Mouse (Mus musculus) heart, embryonic 10.5 days (tissue): ENCODE measurements at regions not wholly inside any gene's neighbourhood (a gene's known extent, or its start where the extent isn't known, plus 50 kb on each side); places are given as distances from the start of the nearest gene placed in this dataset.

Experiments
- DNase-seq: peaks from one replicate; pipeline ENCODE4 v3.0.0-alpha.2; 2017; ENCODE audit warnings: low spot score
- H3K27ac ChIP-seq: fragments of 300-500 bp; sonication (generic); 2 replicates; pipeline ENCODE4 v1.5.1; 2016; ENCODE audit warnings: mild to moderate bottlenecking
- H3K27me3 ChIP-seq: fragments of 300-500 bp; sonication (generic); 2 replicates; pipeline ENCODE4 v1.6.1; 2016; ENCODE audit warnings: mild to moderate bottlenecking; ENCODE audit not compliant: poor library complexity, insufficient read depth, severe bottlenecking
- H3K36me3 ChIP-seq: fragments of 300-500 bp; sonication (generic); 2 replicates; pipeline ENCODE4 v1.6.1; 2016; ENCODE audit warnings: mild to moderate bottlenecking, moderate library complexity
- H3K4me1 ChIP-seq: fragments of 300-500 bp; sonication (generic); 2 replicates; pipeline ENCODE4 v1.6.1; 2016; ENCODE audit warnings: mild to moderate bottlenecking
- H3K4me3 ChIP-seq: fragments of 300-500 bp; sonication (generic); 2 replicates; pipeline ENCODE4 v1.5.1; 2016; ENCODE audit warnings: mild to moderate bottlenecking, moderate library complexity
- H3K9me3 ChIP-seq: fragments of 300-500 bp; sonication (generic); 2 replicates; pipeline ENCODE4 v1.6.1; 2016; ENCODE audit warnings: mild to moderate bottlenecking, moderate library complexity
- WGBS: fragments of 180-500 bp; shearing (Covaris S2); methylation state at CpG from one replicate; pipeline ENCODE4 v1.1.7; 2016; 5-methylcytosine and 5-hydroxymethylcytosine counted together

- no peak overlapping the region for H3K27ac ChIP-seq
- H3K36me3 ChIP-seq, result no peaks in the 10 kb centered on the region
- no peaks in the 10 kb centered on the region for H3K4me1 ChIP-seq
- DNase-seq, result no peak
- no peak overlapping the region for H3K4me3 ChIP-seq
- no peaks in the 10 kb centered on the region for H3K9me3 ChIP-seq
- no peaks in the 10 kb centered on the region for H3K27me3 ChIP-seq
- 92% methylated on average over 6 of the region's 6 CpGs for WGBS
Measured at GRCm38 (mm10) chr10:125612773-125613172, 223.5 kb upstream of the Slc16a7 start.

- H3K9me3 ChIP-seq, result no peaks in the 10 kb centered on the region
- no peak overlapping the region for H3K27ac ChIP-seq
- WGBS, result 53% methylated on average over 6 of the region's 6 CpGs
- no peaks in the 10 kb centered on the region for H3K27me3 ChIP-seq
- no peaks in the 10 kb centered on the region for H3K36me3 ChIP-seq
- H3K4me3 ChIP-seq, result no peak overlapping the region
- DNase-seq, result no peak
- no peaks in the 10 kb centered on the region for H3K4me1 ChIP-seq
Measured at GRCm38 (mm10) chr10:125621376-125621775, 232.1 kb upstream of the Slc16a7 start.

DNA sequence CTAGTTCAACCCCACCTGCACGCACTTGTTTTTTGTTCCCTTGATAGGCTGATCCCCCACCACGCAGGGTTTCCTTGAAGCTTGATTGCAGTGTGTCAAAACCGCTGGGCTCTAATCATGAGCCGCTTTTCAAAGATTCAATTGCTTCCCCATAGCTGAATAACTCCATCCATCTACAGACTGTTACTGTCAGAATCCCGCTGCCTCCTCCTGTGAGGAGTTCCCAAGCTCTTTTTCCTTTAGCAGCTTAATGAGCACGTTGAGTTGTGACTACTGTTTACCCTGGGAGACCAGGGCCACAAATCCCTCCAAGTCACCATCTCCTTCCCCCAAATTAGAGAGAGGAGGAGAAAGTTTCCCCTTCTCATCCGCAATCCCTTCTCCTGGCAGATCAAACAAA lies 234.6 kb upstream of the Slc16a7 start:
- Histone ChIP-seq H3K36me3 (no peaks in the 10 kb centered on the region), H3K9me3 (no peaks in the 10 kb centered on the region), H3K27me3 (no peaks in the 10 kb centered on the region), H3K4me1 (no peaks in the 10 kb centered on the region), H3K4me3 (no peak overlapping the region), H3K27ac (no peak overlapping the region)
- no peak for DNase-seq
- 40% methylated on average over 7 of the region's 7 CpGs for WGBS

DNA sequence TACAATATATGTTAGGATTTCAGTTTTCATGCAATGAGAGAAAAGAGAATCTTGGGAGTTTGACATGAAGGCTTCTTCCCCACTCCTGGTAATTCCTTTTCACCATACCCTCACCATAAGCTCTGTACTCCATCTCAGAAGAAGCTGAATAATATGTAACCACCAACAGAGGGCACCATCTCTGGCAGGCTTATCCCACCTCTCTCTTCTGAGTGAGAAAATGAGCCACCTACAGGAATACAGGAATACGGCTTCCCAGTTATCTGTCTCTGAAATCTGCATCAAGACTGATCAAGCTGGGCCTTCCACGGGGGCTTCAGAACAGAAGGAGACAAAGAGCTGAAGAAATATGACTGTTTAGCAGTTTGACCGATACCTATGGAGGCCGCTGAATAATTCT lies 278.6 kb upstream of the Slc16a7 start:
- no peak overlapping the region for H3K4me3 ChIP-seq
- H3K9me3 ChIP-seq, result no peaks in the 10 kb centered on the region; the same call in 1 of the 2 replicates
- no peak overlapping the region for H3K27ac ChIP-seq
- H3K4me1 ChIP-seq, result no peaks in the 10 kb centered on the region
- no peaks in the 10 kb centered on the region for H3K36me3 ChIP-seq
- WGBS, result 82% methylated on average over 4 of the region's 4 CpGs
- no peaks in the 10 kb centered on the region for H3K27me3 ChIP-seq
- DNase-seq, result no peak

DNA sequence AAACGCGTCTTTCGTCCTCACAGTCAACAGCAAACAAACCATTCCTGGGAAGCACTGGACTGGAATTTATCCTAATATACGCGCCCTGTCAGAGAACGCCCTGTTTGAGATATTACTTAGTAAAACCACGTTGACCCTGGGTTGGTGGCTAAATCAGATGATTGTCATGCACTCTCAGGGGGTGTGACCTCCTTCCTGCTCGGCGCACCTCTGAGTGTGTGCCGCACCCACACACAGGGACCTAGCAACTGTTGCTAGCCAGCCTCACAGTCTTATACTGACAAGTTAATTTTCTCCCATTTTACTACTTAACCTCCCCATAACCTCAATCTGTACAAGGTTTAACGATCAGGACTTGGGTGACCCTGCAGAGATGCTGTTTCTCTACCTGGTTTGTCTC lies 284.4 kb upstream of the Slc16a7 start:
- no peak overlapping the region for H3K27ac ChIP-seq
- H3K4me1 ChIP-seq, result no peaks in the 10 kb centered on the region
- H3K9me3 ChIP-seq, result no peaks in the 10 kb centered on the region; the same call in 1 of the 2 replicates
- no peaks in the 10 kb centered on the region for H3K36me3 ChIP-seq
- H3K4me3 ChIP-seq, result no peak overlapping the region
- no peaks in the 10 kb centered on the region for H3K27me3 ChIP-seq
- 79% methylated on average over 11 of the region's 11 CpGs for WGBS
- DNase-seq, result no peak

DNA sequence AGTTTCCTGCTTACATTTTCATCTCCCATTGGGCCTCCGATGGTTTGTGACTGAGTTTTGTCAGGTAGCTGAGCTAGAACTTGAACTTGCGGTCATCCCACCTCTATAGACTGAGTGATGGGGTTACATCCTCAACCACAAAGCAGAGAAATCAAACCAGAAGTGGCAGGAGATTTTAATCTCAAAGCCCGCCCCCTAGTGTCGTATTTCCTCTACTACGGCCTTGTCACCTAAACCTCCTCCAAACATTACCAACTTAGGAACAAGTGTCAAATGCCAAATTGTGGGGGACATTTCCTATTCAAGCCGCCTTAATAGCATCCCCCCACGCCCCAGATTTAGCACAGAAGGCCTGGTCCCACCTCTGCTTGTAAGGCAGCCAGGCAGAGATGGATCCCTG lies 286.3 kb upstream of the Lrig3 start:
- DNase-seq, result no peak
- Histone ChIP-seq H3K27me3 (no peaks in the 10 kb centered on the region), H3K27ac (no peak overlapping the region), H3K9me3 (no peaks in the 10 kb centered on the region), H3K36me3 (no peaks in the 10 kb centered on the region), H3K4me3 (no peak overlapping the region), H3K4me1 (no peaks in the 10 kb centered on the region)
- WGBS, result 67% methylated on average over 7 of the region's 7 CpGs

GRCm38 (mm10) chr10:125685130-125685529 lies 280.8 kb upstream of the Lrig3 start:
- H3K36me3 ChIP-seq, result no peaks in the 10 kb centered on the region
- 84% methylated on average over 5 of the region's 5 CpGs for WGBS
- no peak for DNase-seq

GRCm38 (mm10) chr10:125693505-125693904 lies 272.5 kb upstream of the Lrig3 start:
- Histone ChIP-seq H3K4me3 (no peak overlapping the region), H3K27me3 (no peaks in the 10 kb centered on the region), H3K27ac (no peak overlapping the region), H3K9me3 (no peaks in the 10 kb centered on the region), H3K4me1 (no peaks in the 10 kb centered on the region), H3K36me3 (no peaks in the 10 kb centered on the region)
- no peak for DNase-seq
- 76% methylated on average over 7 of the region's 7 CpGs for WGBS

More at GRCm38 (mm10) chr10:125685130-125685529, 280.8 kb upstream of the Lrig3 start:
- H3K27me3 ChIP-seq, result no peaks in the 10 kb centered on the region
- no peaks in the 10 kb centered on the region for H3K4me1 ChIP-seq
- no peaks in the 10 kb centered on the region for H3K9me3 ChIP-seq
- H3K4me3 ChIP-seq, result no peak overlapping the region
- no peak overlapping the region for H3K27ac ChIP-seq

DNA sequence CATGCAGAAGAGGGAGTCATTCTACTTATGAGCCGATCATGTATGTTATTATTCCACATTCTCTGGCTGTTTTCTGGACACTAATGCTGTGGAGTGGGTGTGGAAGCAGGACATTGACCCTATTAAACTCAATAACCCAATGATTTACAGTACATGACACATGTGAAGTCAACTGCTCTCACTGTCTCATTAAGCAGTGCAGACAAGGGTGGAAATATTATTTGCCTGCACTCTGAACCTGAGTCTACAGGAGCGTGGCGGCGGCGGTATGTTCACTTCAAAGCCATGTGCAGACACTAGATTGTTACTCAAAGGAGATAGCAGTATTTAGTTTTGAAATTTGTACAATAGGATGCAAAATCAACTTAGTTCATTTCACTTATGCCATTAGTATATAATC lies 269.8 kb upstream of the Lrig3 start:
- Histone ChIP-seq H3K36me3 (no peaks in the 10 kb centered on the region), H3K4me3 (no peak overlapping the region), H3K27me3 (no peaks in the 10 kb centered on the region), H3K9me3 (no peaks in the 10 kb centered on the region), H3K4me1 (no peaks in the 10 kb centered on the region), H3K27ac (no peak overlapping the region)
- WGBS, result 89% methylated on average over 5 of the region's 5 CpGs
- no peak for DNase-seq

DNA sequence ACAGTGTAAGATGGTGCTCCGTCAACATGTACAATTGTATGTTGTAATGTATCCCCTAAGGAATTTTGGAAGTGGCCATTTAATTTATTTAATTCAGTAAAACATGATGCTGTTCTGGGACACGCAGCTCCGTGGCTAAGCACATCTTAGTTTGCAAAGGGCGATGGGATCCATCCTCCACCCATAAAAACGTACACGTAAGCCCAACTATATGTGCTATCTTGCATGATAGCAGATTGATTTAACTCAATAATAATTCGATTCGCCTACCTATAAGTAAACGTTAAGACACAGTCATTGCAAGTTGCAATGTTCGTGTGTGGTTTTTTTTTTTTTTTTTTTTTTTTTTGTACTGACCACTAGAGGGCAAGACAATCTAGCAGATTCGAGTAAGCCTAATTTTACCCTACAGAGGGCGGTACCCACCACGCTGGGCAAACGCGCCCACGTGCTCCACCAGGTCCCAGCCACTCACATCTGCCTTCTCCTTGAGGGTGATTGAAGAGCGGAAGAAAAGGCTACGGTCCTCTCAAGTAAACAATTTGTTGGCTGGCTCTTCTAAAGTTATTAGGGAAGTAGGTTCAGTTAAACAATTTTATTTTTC lies 240.8 kb upstream of the Lrig3 start:
- Histone ChIP-seq H3K27ac (no peak overlapping the region), H3K9me3 (no peaks in the 10 kb centered on the region), H3K4me1 (no peaks in the 10 kb centered on the region), H3K4me3 (no peak overlapping the region), H3K27me3 (no peaks in the 10 kb centered on the region), H3K36me3 (no peaks in the 10 kb centered on the region)
- 35% methylated on average over 18 of the region's 18 CpGs for WGBS
- DNase-seq, result peak; percentile 66

DNA sequence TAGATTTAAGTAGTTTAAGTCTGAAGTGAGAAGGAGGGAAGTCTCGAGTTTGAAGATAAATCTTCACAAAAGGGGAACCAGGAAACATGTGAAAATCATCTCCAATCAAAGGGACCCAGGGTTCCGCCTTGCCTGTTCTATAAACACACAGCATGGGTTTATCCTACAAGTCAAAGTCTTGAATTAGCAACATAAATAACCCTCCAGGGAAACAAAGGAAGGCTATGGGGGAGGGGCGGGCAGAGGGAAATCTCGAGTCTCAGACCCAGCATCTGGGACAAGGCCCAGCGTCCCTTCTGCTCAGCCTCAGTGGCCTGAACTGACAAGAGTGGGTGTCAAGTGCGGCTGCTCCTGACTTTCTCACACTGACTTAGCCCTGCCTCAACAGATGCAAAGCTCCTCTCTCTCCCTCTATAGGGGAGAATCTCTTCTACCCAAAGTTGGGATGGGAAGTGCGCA lies 240.3 kb upstream of the Lrig3 start:
- peak; percentile 70 for DNase-seq
- Histone ChIP-seq H3K9me3 (no peaks in the 10 kb centered on the region), H3K27me3 (no peaks in the 10 kb centered on the region), H3K4me3 (no peak overlapping the region), H3K4me1 (no peaks in the 10 kb centered on the region), H3K36me3 (no peaks in the 10 kb centered on the region), H3K27ac (no peak overlapping the region)
- 21% methylated on average over 7 of the region's 7 CpGs for WGBS

DNA sequence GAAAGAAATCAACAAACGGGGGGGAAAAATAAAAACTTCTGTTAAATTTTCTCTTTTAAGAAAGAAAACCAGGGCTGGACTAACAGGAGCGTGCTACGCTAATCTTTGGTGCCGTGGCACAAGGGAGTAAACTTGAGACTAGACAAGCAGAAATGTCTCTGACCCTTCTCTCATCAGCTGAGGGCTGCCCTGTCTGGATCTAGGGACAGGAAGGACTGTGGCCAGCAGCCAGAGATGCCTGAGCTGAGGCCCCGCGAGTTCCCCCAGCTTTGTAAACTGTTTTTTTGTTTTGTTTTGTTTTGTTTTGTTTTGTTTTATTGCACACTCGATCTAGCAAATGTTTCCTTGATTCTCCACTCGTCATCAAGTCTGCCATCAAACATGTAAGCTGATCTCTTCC lies 239.4 kb upstream of the Lrig3 start:
- 54% methylated on average over 8 of the region's 8 CpGs for WGBS
- no peaks in the 10 kb centered on the region for H3K27me3 ChIP-seq
- no peak overlapping the region for H3K27ac ChIP-seq
- no peaks in the 10 kb centered on the region for H3K36me3 ChIP-seq
- DNase-seq, result peak; percentile 66
- no peaks in the 10 kb centered on the region for H3K9me3 ChIP-seq
- no peaks in the 10 kb centered on the region for H3K4me1 ChIP-seq
- no peak overlapping the region for H3K4me3 ChIP-seq

DNA sequence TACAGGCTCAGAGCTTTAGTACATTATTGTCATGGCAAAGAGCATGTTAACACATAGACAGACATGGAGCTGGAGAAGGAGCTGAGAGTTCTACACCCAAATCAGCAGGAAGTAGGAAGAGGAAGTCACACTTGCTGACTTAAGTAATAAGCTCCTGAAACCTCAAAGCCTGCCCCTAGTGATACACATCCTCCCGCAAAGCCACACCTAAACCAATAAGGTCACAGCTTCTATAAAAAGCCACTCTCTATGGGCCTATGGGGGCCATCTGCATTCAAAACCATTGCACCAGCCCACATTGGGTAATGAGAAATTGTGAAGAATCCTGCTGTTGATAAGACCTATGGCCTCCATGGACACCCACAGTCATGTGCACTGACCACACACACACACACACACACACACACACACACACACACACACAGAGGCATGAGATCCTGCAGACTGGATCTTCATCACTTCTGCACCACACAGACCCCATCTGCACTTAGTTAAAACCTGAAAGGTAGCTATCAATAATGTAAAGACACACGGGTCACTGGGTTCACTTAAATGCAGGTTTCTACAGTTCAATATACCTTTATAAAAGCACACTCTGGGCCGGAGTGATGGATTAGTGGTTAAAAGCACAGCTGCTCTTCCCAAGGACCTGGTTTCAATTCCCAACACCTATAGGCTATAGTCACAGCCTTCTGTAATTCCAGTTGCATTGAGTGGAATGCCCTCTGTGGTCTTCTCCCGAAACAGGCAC lies 230.0 kb upstream of the Lrig3 start:
- Histone ChIP-seq H3K27ac (no peak overlapping the region), H3K27me3 (no peaks in the 10 kb centered on the region), H3K9me3 (no peaks in the 10 kb centered on the region), H3K36me3 (no peaks in the 10 kb centered on the region), H3K4me3 (no peak overlapping the region), H3K4me1 (no peaks in the 10 kb centered on the region)
- 83% methylated on average over 4 of the region's 4 CpGs for whole genome bisulfite sequencing
- DNase-seq, result no peak
